Mouse (Mus musculus): ENCODE results near the gene Gm11168.
"Not testable (repeated sequence)": the region's sequence is repeated elsewhere in the genome, so short reads cannot be mapped to it uniquely, and the experiment has no call there.

DNA sequence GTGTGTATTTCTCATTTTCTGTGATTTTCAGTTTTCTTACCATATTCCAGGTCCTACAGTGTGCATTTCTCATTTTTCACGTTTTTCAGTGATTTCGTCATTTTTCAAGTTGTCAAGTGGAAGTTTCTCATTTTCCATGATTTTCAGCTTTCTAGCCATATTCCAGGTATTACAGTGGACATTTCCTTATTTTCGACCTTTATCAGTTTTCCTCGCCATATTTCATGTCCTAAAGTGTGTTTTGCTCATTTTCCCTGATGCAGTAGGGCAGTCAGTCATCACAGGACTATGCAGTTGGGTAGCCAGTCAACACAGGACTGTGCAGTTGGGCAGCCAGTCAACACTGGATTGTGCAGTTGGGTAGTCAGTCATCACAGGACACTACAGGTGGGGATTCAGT lies 35.0 kb downstream of the Gm11168 start:
- not testable (repeated sequence) for TF ChIP-seq POLR2A (IDR thresholded peaks at IDR 0.05; ENCODE audit: low read depth, low read length); CTCF (conservative IDR thresholded peaks at IDR 0.05; ENCODE audit: insufficient read depth, insufficient read length, low read depth, low read length)

Measured in kidney, adult 2 months (tissue).